Mouse (Mus musculus): ENCODE measurements around the gene Disp3. TPM values are rescaled to one million over a fixed set of nuclear protein-coding genes. Genes with fewer than 3 reads are reported as not detected.
A peak's percentile ranks its signal among the peaks of the same experiment; 100 is the strongest.

The Disp3 gene
- polyA plus RNA-seq, 1 experiment, result 0.01 TPM

- DNase-seq (ENCODE audit: low spot score), result no peak
These were observed 3.3 kb upstream of the Disp3 start for GRCm38 (mm10) chr4:148291080-148291479.

GRCm38 (mm10) chr4:148288055-148288549 lies 337 bp upstream of the Disp3 start:
- DNase-seq (ENCODE audit: low spot score), result peak; percentile 36

- no peak for DNase-seq (ENCODE audit: low spot score)
These were observed 724 bp downstream of the Disp3 start for GRCm38 (mm10) chr4:148287041-148287440.

GRCm38 (mm10) chr4:148286226-148287031 lies 1.3 kb downstream of the Disp3 start:
- DNase-seq (ENCODE audit: low spot score), result no peak

- DNase-seq (ENCODE audit: low spot score), result no peak
These were observed 3.5 kb downstream of the Disp3 start for GRCm38 (mm10) chr4:148284219-148284618.

- no peak for DNase-seq (ENCODE audit: low spot score)
These were observed 10.8 kb downstream of the Disp3 start for GRCm38 (mm10) chr4:148276816-148277491.

GRCm38 (mm10) chr4:148274671-148275070 lies 13.1 kb downstream of the Disp3 start:
- DNase-seq (ENCODE audit: low spot score), result no peak

- DNase-seq (ENCODE audit: low spot score), result no peak
These were observed 14.5 kb downstream of the Disp3 start for GRCm38 (mm10) chr4:148273229-148273628.

- no peak for DNase-seq (ENCODE audit: low spot score)
These were observed 16.1 kb downstream of the Disp3 start for GRCm38 (mm10) chr4:148271656-148272055.

GRCm38 (mm10) chr4:148266973-148267507 lies 20.7 kb downstream of the Disp3 start:
- no peak for DNase-seq (ENCODE audit: low spot score)

- DNase-seq (ENCODE audit: low spot score), result no peak
These were observed 27.8 kb downstream of the Disp3 start for GRCm38 (mm10) chr4:148259941-148260340.

GRCm38 (mm10) chr4:148249341-148249740 lies 38.4 kb downstream of the Disp3 start:
- DNase-seq (ENCODE audit: low spot score), result no peak

GRCm38 (mm10) chr4:148240387-148240786 lies 47.4 kb downstream of the Disp3 start:
- DNase-seq (ENCODE audit: low spot score), result no peak

GRCm38 (mm10) chr4:148239474-148240130 lies 48.2 kb downstream of the Disp3 start:
- DNase-seq (ENCODE audit: low spot score), result no peak

- no peak for DNase-seq (ENCODE audit: low spot score)
These were observed 48.8 kb downstream of the Disp3 start for GRCm38 (mm10) chr4:148238919-148239318.

GRCm38 (mm10) chr4:148238218-148238617 lies 49.5 kb downstream of the Disp3 start:
- DNase-seq (ENCODE audit: low spot score), result no peak

GRCm38 (mm10) chr4:148236664-148237063 lies 51.1 kb downstream of the Disp3 start:
- DNase-seq (ENCODE audit: low spot score), result no peak

- DNase-seq (ENCODE audit: low spot score), result no peak
These were observed 54.7 kb downstream of the Disp3 start for GRCm38 (mm10) chr4:148233061-148233460.

- DNase-seq (ENCODE audit: low spot score), result no peak
These were observed 55.1 kb downstream of the Disp3 start for GRCm38 (mm10) chr4:148232615-148233014.

- no peak for DNase-seq (ENCODE audit: low spot score)
These were observed 55.6 kb downstream of the Disp3 start for GRCm38 (mm10) chr4:148232124-148232523.

- DNase-seq (ENCODE audit: low spot score), result peak; percentile 24
These were observed 58.1 kb downstream of the Disp3 start for GRCm38 (mm10) chr4:148229646-148230045.

- no peak for DNase-seq (ENCODE audit: low spot score)
These were observed 64.8 kb downstream of the Disp3 start for GRCm38 (mm10) chr4:148222983-148223382.

Measured in urinary bladder, adult 2 months (tissue).